Mouse (Mus musculus) liver, adult 2 months (tissue): ENCODE results near the gene Foxl2.

Experiments
- CTCF ChIP-seq: fragments of 200-500 bp; IDR thresholded peaks from 2 replicates; pipeline ENCODE4 v1.5.1; 2011; ENCODE audit warnings: low read depth, low read length, control low read depth
- POLR2A ChIP-seq: fragments of 200-500 bp; IDR thresholded peaks from 2 replicates; pipeline ENCODE4 v1.6.1; 2011; ENCODE audit warnings: low read length, control low read depth; ENCODE audit not compliant: insufficient read depth; ENCODE audit errors: extremely low read depth

GRCm38 (mm10) chr9:99001326-99001725 lies 46.2 kb downstream of the Foxl2 start:
- no peak for TF ChIP-seq CTCF
- TF ChIP-seq POLR2A, result no peak
